ENCODE assay signal across 13 mouse cellular contexts in the genomic region with DNA sequence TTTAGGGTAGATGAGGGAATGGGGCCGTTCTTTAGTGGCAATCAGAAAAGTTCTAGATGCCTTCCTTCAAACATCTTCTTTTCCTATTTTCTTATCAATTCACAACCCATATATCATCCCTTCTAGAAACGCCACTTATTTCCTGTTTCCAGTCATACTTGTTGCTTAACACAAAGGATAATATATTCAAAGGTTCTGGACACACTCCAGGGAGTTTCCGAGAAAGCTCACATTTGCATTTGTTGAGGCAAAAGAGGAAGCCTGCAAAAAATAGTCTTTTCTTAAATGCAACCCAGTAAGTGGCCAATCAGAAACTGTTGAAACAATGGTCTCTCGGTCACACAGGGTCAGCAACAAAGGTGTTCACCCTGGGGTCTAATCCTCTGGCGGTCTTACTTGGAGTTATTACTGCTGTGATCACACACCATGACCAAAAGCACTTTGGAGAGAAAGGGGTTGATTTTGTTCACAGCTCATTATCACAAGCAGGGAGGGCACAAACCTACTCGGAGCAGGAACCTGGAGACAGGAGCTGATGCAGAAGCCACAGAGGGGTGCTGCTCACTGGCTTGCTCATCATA.
DNase-seq lines count a peak whose midpoint lies in the region; ATAC-seq and TF ChIP-seq lines count a peak whose summit lies in the region.
"Had no signal": no experiment of that assay in that cellular context is flagged by ENCODE, and none has a peak within 500 bp of the region (broad histone marks: within the 10 kb centered on the region; RNA-seq: fewer than 3 reads in every experiment).

No protein-coding gene starts in this region.

- H3K36me3 ChIP-seq in heart, postnatal 0 days (replicated peaks; ENCODE audit: control insufficient read depth, insufficient read depth, low read length), result no peaks in the 10 kb centered on the region
- no peaks in the 10 kb centered on the region for H3K36me3 ChIP-seq in midbrain, embryonic 14.5 days (ENCODE audit: control insufficient read depth, insufficient read depth, low read length)
- no peaks in the 10 kb centered on the region for H3K36me3 ChIP-seq in midbrain, embryonic 15.5 days (replicated peaks)
- H3K36me3 ChIP-seq: forebrain, embryonic 10.5 days; limb, embryonic 13.5 days had no signal

- no peak overlapping the region for H3K4me3 ChIP-seq in heart, postnatal 0 days (ENCODE audit: low read depth, low read length)
- H3K4me3 ChIP-seq in midbrain, embryonic 14.5 days (replicated peaks; ENCODE audit: low read depth, low read length), result no peak overlapping the region
- H3K4me3 ChIP-seq in midbrain, embryonic 15.5 days, result no peak overlapping the region
- H3K4me3 ChIP-seq: forebrain, embryonic 10.5 days; limb, embryonic 13.5 days; myocyte had no signal

- TF ChIP-seq EP300 in heart, postnatal 0 days (IDR thresholded peaks at IDR 0.05; ENCODE audit: low read depth), result no peak

- H3K9ac ChIP-seq in heart, postnatal 0 days (replicated peaks; ENCODE audit: low read depth, low read length), result no peak overlapping the region
- no peak overlapping the region for H3K9ac ChIP-seq in midbrain, embryonic 14.5 days (replicated peaks; ENCODE audit: low read length)
- H3K9ac ChIP-seq in midbrain, embryonic 15.5 days, result no peak overlapping the region
- H3K9ac ChIP-seq: hindbrain, embryonic 14.5 days; limb, embryonic 13.5 days had no signal

- no peak overlapping the region for H3K4me2 ChIP-seq in heart, postnatal 0 days (ENCODE audit: low read depth, low read length)
- H3K4me2 ChIP-seq in midbrain, embryonic 14.5 days (ENCODE audit: low read length), result no peak overlapping the region
- no peak overlapping the region for H3K4me2 ChIP-seq in midbrain, embryonic 15.5 days
- H3K4me2 ChIP-seq: hindbrain, embryonic 14.5 days; limb, embryonic 13.5 days had no signal

- TF ChIP-seq CTCF in heart, postnatal 0 days (IDR thresholded peaks at IDR 0.05; ENCODE audit: low read depth), result no peak

- no peaks in the 10 kb centered on the region for H3K4me1 ChIP-seq in heart, postnatal 0 days (ENCODE audit: control insufficient read depth, insufficient read depth)
- no peaks in the 10 kb centered on the region for H3K4me1 ChIP-seq in midbrain, embryonic 14.5 days (ENCODE audit: control insufficient read depth, insufficient read depth, low read length)
- H3K4me1 ChIP-seq in midbrain, embryonic 15.5 days, result no peaks in the 10 kb centered on the region
- H3K4me1 ChIP-seq: forebrain, embryonic 10.5 days; limb, embryonic 13.5 days had no signal

- no peaks in the 10 kb centered on the region for H3K27me3 ChIP-seq in heart, postnatal 0 days (ENCODE audit: control insufficient read depth, insufficient read depth, low read length)
- no peaks in the 10 kb centered on the region for H3K27me3 ChIP-seq in midbrain, embryonic 14.5 days (ENCODE audit: control insufficient read depth, insufficient read depth, low read length)
- H3K27me3 ChIP-seq in midbrain, embryonic 15.5 days (replicated peaks), result no peaks in the 10 kb centered on the region
- H3K27me3 ChIP-seq: limb, embryonic 13.5 days had no signal

- no peak for ATAC-seq in heart, postnatal 0 days (ENCODE audit: insufficient read depth, low read depth)
- no peak for ATAC-seq in midbrain, embryonic 14.5 days (ENCODE audit: low FRiP score, low TSS enrichment)
- no peak for ATAC-seq in midbrain, embryonic 15.5 days (replicated peaks)
- ATAC-seq in megakaryocyte progenitor cell, adult 5-6 weeks (replicated peaks; ENCODE audit: poor library complexity), result peak; percentile 78

- intact Hi-C loops in heart, postnatal 25 days (cut with DNase I), result no loop called here

- no peaks in the 10 kb centered on the region for H3K9me3 ChIP-seq in heart, postnatal 0 days (replicated peaks; ENCODE audit: control insufficient read depth, low read length)
- no peaks in the 10 kb centered on the region for H3K9me3 ChIP-seq in midbrain, embryonic 14.5 days (ENCODE audit: control insufficient read depth, low read length)
- H3K9me3 ChIP-seq in midbrain, embryonic 15.5 days, result no peaks in the 10 kb centered on the region
- H3K9me3 ChIP-seq: forebrain, embryonic 10.5 days; limb, embryonic 13.5 days had no signal

- WGBS in heart, postnatal 0 days, result 43% methylated on average over 6 of the region's 6 CpGs
- WGBS in midbrain, embryonic 14.5 days, result 24% methylated on average over 6 of the region's 6 CpGs
- 24% methylated on average over 6 of the region's 6 CpGs for WGBS in midbrain, embryonic 15.5 days

- H3K27ac ChIP-seq in heart, postnatal 0 days (ENCODE audit: low read depth), result no peak overlapping the region
- no peak overlapping the region for H3K27ac ChIP-seq in midbrain, embryonic 14.5 days (replicated peaks; ENCODE audit: low read depth, low read length)
- no peak overlapping the region for H3K27ac ChIP-seq in midbrain, embryonic 15.5 days
- H3K27ac ChIP-seq: forebrain, embryonic 10.5 days; hindbrain, embryonic 14.5 days; limb, embryonic 13.5 days had no signal

- DNase-seq in heart, postnatal 0 days (ENCODE audit: low spot score), result peak; percentile 27
- DNase-seq in heart, postnatal 25 days (ENCODE audit: low spot score), result no peak
- peak; percentile 8 for DNase-seq in midbrain, embryonic 14.5 days
- peak; percentile 57 for DNase-seq in brain, adult 2 months (ENCODE audit: low read depth, low spot score)
- no peak for DNase-seq in cerebellum, postnatal 25 days
- DNase-seq in adrenal gland, postnatal 36 days, result no peak
- DNase-seq: gastrocnemius, postnatal 14 days had no signal

Comparison
In these comparisons a context has a peak if more than half of its experiments do, and no peak if none do; other contexts are left out.
1. DNase-seq: peak in heart, postnatal 0 days (single experiment), midbrain, embryonic 14.5 days (single experiment) and brain, adult 2 months (single experiment); none in heart, postnatal 25 days (single experiment), cerebellum, postnatal 25 days (0 of 2) and adrenal gland, postnatal 36 days (0 of 2).